Mouse (Mus musculus) thymus, adult 2 months (tissue): ENCODE data around the gene Ncdn.

Source experiments
- CTCF ChIP-seq: fragments of 200-500 bp; IDR thresholded peaks from 2 replicates; pipeline ENCODE4 v1.5.1; 2012; ENCODE audit warnings: mild to moderate bottlenecking, control low read depth, low read length, moderate library complexity, borderline replicate concordance; ENCODE audit not compliant: control insufficient read depth, poor library complexity, insufficient read depth; ENCODE audit errors: extremely low read depth
- POLR2A ChIP-seq: fragments of 200-500 bp; IDR thresholded peaks from 2 replicates; pipeline ENCODE4 v1.6.1; 2012; ENCODE audit warnings: mild to moderate bottlenecking, low read length, control low read depth, moderate library complexity; ENCODE audit not compliant: control insufficient read depth, poor library complexity, insufficient read depth; ENCODE audit errors: extremely low read depth

DNA sequence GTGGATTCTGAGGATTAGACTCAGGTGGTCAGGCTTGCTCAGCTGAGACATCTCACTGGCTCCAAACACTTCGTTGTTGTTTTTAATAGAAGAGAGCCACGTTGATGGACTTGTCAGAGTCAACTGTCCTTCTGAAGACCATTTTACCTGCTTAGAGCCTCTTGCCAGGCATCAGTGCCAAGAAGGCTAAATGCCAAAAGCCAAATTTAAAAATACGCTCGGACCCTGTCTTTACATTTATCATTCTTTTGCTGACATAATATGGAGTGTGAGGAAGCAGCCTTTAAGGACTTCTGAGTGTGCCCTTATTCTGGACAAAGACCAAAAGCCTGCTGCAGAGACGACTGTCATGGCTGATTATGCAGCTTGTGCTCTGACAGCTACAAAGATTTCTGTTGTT, 5.1 kb upstream of the Ncdn start:
- TF ChIP-seq CTCF: no peak
- TF ChIP-seq POLR2A: no peak
